Mouse (Mus musculus): ENCODE results near the gene Ids.
"Not testable (repeated sequence)": the region's sequence is repeated elsewhere in the genome, so short reads cannot be mapped to it uniquely, and the experiment has no call there.

Gene Ids

DNA sequence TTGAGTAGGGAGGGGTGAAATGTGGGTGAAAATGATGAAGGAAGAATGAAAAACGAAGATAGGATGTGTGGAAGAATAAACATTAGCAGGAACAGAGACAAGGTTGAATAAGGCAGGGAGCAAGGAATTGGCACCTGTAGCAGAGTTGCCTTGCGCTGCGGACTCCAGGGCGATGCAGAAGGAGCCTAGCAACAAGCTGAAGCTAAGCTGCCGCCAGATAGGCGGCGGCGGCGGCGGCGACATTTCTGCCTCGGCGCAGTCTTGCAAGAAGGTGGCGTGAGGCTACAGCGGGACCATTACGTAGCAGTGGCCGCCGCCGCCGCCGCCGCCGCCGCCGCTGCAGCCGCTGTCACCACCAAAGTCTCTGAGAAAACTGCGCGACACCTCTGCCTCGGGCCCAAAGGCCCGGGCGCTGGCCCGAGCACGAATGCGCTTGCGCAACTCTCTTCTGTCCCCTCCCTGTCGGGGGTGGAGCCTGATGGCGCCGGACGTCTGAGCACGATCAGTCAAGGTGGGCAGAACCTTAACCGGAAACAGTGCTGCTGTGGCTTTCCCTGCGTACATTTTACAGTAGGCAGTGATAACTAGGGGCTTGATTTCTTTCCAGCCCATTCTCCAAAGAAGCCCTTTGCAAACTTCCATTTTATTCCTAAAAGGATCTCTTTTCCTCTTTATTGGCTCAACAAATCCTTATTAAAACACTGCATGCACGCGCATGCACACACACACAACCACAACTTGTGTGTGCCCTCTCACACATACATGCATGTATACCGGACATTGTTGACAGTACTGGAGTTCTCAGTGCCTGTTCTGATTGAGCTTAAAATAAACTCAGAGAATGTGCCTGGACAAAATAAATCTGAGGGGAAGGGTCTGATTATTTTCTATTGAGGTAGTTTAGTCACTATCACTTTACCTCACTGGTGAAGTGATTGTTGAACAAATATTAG, at the start of gene Ids:
Gene Ids, minus strand, starts transcription at position 424 of the 953 bp plus-strand sequence.
- DNase-seq (ENCODE audit: low spot score in 2 of 2) = peak; percentile 53 to 85

DNA sequence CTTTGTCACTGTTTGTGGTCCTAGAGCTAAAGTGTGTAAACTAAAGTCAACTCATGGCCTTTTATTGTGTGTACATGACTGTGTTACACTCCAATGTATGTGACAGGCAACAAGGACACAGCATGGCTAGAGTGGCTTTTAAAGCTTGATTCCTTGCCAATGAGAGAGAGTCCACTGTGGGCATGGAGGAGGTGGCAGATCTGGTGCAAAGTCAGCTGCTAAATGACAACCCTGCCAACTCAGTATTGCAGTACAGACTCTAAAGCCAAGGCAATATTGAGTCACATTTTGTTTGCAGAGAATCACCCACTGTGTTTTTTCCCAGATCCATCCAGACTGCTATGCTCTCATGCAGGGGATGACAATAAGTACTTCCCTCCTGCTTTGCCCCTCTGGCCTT, 27.8 kb upstream of the Ids start:
- DNase-seq (ENCODE audit: low spot score in 2 of 2) = not testable (repeated sequence)

DNA sequence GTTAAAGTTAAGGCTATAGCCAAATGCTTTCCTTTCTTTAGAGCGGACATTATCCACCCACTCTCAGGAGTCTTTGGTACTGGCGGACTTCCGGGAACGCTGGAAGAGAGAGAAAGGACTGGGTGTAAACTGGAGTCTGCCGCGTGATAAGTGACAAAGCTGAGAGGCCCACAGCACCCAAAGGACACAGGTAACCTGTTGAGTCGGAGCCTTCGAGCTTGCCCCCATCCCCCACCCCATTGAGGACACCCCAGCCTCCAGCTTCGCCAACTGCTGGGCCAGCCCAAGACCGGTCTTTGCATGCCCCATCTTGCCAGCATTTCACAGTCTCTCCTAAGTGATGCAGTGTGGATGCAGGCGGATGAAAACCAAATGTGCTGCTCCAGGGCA, 21.1 kb upstream of the Ids start:
- peak; percentile 18 to 28 for DNase-seq (ENCODE audit: low spot score in 2 of 2)

DNA sequence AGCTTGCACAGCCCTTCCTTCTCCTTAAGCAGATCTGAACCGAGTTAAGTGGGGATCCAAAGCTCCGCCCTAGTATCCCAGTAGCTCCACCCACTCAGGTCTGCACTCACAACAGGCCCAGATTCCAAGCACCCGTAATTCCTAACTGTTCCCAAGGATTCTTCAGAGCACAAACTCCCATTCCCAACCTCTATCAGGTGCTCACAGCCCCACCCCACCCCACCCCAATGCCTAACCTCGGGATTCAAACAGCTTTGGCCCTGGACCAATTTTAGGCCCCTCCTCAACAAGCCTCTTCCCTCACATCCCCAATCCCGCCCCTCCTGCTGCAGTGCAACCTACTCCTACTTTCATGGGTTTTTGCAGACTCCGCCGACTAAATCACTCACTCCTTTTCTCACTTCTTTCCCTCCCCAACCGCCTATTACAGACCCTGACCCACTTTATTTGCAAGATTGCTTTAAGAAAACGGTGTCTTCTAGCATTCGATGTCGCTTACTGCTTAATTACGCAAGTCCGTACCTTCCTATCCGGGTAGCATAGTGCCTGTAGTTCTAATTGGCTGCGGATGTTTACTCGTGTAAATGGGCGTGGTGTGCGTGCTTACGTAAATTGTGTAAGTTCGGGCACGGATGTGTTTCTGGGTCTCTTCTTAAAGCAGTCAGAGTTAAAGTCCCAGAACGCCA, 20.5 kb upstream of the Ids start, which contains the start of gene 1110012L19Rik:
Gene 1110012L19Rik, plus strand, starts transcription at position 602 of the 686 bp plus-strand sequence.
- DNase-seq (ENCODE audit: low spot score in 2 of 2) = peak; percentile 28 to 67

DNA sequence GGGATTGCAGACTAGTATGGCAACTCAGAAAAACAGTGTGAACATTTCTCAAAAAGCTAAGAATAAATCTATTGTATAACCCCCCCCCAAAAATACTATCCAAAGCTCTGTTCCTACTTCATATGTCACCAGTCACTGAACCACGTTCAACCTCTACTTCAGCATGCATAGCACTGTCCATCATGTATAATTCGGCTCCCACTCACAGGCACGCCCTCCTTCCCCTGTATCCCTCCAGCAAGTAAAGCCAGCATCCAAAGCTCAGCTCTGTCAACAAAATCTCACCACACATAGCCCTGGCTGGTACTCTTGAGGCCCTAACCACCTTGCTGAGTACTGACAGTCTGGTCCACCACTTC, 20.0 kb upstream of the Ids start:
- DNase-seq (ENCODE audit: low spot score in 2 of 2) = no peak

DNA sequence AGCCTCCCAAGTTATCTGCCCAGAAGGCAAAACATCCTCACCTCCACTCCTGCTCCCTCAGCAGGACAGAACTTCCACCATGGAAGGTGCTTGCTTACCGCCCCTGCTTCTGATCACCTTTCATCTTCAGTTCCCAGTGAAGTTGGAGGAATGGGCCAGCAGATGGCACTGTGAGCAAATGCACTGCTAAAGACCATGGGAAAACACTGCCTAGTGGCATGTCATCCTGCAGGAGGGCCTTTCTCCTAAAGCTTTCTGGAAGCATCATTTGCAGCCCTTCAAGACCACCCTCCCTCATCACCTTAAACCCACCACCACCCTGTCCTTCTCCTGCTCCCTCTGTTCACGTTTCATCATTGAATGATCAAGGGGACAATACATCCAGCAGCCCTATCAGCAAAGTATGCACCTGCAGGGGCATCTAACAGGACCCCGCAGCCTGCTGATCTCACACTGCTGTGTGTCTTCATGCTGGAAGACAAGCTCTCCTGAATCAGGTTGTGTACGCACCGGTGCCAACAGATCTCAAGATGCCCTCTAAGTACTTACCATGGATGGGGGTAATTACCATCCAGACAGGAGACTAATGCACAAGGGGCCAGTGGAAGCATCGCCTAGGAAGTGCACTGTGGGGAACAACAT, 9.7 kb upstream of the Ids start:
- not testable (repeated sequence) for DNase-seq (ENCODE audit: low spot score in 2 of 2)

DNA sequence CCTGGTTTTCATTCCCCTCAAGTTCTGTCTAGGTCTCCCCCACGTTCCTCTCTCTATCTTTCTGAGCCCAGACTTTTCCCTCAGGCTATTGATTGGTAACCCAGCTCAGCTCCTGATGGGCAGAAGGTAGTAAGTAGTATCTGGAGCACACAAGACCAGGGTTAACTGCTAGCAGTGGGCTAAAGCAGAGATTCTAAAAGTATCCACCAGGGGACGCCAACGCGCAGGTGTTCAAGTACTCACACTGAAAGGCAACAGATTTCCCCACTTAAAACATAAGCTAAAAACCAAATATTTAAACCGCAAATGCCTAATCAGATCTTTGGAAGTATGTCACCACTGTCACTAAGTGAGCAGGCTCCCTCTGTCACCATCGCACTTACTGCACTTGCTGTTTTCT, 4.9 kb upstream of the Ids start:
- not testable (repeated sequence) for DNase-seq (ENCODE audit: low spot score in 2 of 2)

DNA sequence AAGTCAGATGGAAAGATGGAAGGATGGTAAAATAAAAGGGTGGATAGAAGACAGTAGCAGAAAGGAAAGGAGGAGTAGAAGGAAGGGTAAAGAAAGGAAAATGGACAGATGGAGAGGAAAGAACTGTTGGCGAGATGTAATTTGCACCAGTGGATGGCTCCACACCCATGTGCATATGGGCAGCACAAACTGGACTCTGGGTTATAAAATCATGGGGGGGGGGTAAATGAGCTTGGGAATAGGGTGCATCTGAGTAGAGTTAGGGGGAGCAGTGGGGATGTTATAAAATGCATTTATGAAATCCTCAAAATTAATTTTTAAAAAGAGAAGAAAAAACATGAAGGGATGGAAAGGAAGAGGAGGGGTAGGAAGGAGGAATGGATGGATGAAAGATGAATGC, 682 bp downstream of the Ids start:
- DNase-seq (ENCODE audit: low spot score in 2 of 2) = no peak

DNA sequence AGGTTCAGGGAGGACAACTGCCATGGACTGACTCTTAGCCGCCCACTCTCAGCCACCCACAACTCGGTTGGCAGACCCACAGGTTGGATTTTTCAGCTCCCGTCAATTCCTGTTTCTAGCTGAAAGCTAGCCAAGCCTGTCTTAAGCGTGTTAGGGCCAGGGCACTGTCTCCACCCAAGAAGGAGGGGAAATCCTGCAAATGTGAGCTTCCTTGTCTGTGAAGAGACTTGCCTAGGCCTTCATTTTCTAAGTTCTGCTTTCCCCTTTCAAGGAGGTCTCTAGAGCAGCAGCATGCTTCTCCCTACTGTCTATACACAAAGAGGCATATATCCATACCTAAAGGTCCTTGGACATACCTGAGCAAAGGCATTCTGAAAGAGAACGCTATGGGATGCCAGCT, 1.4 kb downstream of the Ids start:
- no peak for DNase-seq (ENCODE audit: low spot score in 2 of 2)

DNA sequence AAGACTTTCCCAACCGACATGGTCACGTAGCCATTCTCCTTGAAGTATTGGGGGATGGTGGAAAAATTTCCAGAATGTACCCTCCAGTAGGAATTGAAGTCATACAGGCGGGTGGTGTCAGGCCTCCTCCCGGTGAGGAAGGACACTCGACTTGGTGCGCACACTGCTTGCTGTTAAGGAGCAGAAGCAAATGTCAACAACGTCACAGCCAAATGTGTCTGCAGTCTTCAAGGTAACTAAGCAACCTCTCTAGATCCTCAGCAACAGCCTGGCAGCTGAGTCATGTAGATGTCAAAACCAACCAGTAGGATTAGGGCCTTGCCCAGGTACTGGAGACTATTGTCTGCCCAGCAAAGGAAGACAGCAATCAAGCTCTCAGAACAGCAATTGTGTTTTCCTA, 1.9 kb downstream of the Ids start:
- no peak for DNase-seq (ENCODE audit: low spot score in 2 of 2)

DNA sequence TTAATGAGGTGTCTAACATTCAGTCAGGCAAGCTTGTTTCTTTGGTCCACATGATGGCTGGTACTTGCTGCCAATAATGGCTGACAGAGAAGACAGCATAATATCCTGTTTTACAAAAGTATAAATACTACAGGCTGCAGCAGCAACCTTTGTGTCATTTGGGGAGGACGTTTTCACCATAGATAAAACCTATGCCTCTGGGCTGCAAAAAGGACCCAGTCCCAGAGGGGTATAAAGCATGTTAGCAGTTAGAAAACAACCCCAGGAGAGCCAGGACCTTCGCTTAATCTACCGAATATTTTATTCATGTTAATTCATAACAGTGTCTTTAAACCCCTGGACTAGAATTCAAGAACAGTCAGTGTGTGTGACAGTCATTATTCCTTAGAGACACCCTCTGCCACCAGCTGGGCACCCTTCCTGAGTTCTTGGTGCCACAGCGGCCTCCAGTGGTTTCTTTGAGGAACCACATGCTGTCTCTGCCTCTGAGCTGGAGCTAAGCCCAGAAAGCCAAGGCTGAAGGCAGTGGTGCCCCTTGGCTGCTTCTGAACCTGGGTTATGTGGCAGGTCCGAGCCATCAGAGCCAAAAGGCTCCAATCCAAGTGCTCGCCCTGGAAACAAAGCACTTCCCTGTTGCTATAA, 34.6 kb downstream of the Ids start:
- DNase-seq (ENCODE audit: low spot score in 2 of 2) = peak in 1 of 2 experiments; percentile 27

DNA sequence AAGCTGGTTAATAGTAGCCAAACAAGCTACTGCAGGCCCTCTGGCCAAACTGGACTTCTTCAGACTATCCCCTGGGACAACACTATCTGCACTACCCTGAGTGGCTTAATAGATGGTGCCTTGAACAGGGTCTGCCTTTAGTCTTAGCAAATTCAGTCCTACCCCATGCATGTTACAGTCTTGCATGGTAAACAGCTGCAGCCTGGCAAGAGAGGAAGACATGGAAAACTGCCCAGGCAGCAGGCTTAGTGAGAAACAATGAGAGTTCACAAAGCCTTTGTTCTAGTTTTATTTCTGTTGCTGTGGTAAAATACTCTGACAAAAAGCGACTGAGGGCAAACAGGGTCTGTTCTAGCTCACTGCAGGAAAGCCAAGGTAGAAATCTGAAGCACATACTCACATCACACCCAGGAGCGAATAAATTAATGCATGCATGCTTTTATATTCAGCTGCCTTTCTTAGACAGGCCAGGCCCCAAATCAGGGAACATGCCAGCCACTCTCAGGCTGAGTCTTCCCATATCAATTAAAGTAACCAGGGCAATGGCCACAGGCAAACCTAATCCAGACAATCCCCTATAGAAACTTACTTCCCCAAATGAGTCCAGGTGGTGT, 36.2 kb downstream of the Ids start:
- no peak for DNase-seq (ENCODE audit: low spot score in 2 of 2)

DNA sequence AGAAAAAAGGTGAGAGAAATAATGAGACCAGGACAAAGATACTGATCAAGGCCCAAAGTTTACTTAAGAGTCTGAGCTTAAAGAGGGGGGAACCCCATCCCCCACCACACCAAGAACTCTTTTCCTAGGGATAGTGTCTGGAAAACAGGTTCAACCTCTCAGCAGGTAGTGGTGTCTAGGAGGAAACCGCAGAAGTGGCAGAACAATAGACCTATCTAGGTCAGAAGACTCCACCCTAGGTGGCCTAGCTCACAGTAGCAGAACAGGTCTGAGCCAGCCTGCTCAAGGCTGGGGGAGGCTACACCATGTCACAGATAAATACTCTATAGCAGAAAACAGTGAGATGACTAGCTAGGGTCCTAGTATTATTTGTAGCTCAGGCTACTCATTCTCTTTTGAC, 37.2 kb downstream of the Ids start:
- DNase-seq (ENCODE audit: low spot score in 2 of 2) = no peak

DNA sequence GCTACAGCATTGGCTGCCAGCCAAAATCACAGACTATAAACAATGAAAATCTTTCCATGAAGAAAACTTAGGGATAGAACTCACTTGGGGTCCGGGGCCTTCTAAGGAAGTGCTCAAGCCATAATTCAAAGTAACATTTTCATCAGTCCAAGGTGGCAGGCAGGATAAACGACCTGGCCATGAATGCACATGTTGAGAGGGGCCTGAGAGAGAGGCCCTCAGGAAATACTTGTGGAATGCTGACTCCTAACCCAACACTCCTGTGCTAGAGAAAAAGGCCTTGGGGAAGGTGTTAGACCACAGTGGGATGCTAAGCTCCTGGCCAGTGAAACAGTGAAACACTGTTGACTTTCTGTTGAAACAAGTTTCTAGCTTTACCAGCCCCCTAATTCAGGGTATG, 45.6 kb downstream of the Ids start:
- DNase-seq (ENCODE audit: low spot score in 2 of 2) = no peak

DNA sequence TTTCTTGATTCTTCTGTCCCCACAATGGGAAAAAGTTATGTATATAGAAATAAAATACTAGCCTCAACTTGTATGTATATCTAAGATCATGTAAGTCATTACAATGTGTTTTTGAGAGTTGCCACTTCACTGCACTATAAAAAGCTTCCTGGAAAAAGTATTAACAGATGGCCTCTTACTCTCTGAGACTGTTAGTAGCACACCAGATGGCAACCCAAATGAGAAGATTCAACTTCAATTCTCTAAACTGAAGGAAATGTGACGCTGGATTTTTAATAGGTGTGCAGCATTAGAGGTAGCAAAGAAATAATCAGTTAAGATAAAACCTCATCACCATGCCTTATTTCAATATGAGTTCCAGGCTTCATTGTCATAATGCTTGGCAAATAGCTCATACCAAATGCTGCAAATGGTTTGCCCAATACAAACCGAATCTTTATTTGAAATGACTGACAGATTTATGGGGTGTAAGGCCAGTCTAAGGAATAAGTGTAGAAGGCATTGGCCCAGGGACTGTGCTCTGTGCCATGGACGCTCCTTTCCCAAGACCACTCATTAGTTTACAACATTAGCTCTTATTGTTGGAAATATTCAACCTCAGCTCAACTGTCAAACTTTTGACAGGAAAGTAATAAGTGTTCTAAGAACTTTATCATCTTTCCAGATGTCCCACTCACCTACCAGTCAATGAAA, 49.8 kb downstream of the Ids start:
- no peak for DNase-seq (ENCODE audit: low spot score in 2 of 2)

All from spleen, postnatal 10 days (tissue).